Mouse (Mus musculus): ENCODE measurements around the gene Dock3. TPM values are rescaled to one million over a fixed set of nuclear protein-coding genes. Genes with fewer than 3 reads are reported as not detected.

Gene Dock3
- polyA plus RNA-seq, 1 experiment from 2014 or later = 0.42 TPM

Small RNA genes lying within 50 kb of the gene (microRNA-seq; reads per million reads assigned to microRNA genes)
- gene Gm22238 = not detected

Other genes with a start within 250 kb of the Dock3 start
- 6.4 and 6.5 TPM in 2 replicates for gene Mapkapk3, start 58.0 kb upstream of the Dock3 start, polyA plus RNA-seq (2014; fragmentation: Nextera tagmentation; extraction: Ambion mirVana)
- 14.7 and 14.9 TPM in 2 replicates for gene Cish, start 64.1 kb upstream of the Dock3 start, polyA plus RNA-seq (2014; fragmentation: Nextera tagmentation; extraction: Ambion mirVana)
- gene Hemk1, start 106.4 kb upstream of the Dock3 start, polyA plus RNA-seq (2014; fragmentation: Nextera tagmentation; extraction: Ambion mirVana) = 13.6 and 14.2 TPM in 2 replicates
- gene 6430571L13Rik, start 108.7 kb upstream of the Dock3 start, polyA plus RNA-seq (2014; fragmentation: Nextera tagmentation; extraction: Ambion mirVana) = 0.51 and 1.1 TPM in 2 replicates
- 3.0 and 5.6 TPM in 2 replicates for gene Cacna2d2, start 167.7 kb upstream of the Dock3 start, polyA plus RNA-seq (2014; fragmentation: Nextera tagmentation; extraction: Ambion mirVana)